Mouse (Mus musculus): ENCODE measurements around the gene P2ry6. TPM values are rescaled to one million over a fixed set of nuclear protein-coding genes. Genes with fewer than 3 reads are reported as not detected.

P2ry6 gene
- polyA plus RNA-seq, 1 experiment from 2014 or later = 2.9 TPM

DNA sequence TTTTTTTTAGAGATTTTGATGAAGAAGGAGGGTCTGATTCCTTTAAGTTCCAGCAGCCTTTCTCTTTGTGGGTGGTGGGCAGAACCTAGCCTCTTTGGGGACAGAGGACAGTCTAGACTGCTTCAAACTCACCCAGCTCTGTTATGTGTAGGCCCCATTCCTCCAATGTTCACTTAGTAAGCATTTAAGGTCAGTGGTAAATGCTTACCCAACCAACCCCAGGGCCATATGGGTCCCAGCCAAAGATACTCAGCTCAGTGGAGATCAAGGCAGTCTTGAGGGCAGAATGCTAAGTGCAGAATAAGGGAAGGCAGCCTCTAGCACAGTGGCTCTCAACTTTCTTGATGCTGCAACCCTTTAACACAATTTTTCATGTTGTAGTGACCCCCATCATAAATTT, 40.9 kb downstream of the P2ry6 start:
- Histone ChIP-seq H3K9ac (replicated peaks; ENCODE audit: low read depth, low read length) (no peak overlapping the region), H3K9me3 (ENCODE audit: control insufficient read depth, low read length) (no peaks in the 10 kb centered on the region), H3K27ac (ENCODE audit: low read length) (no peak overlapping the region), H3K4me2 (ENCODE audit: low read length) (no peak overlapping the region), H3K27me3 (replicated peaks; ENCODE audit: control insufficient read depth, insufficient read depth, low read length) (peaks cover 4% of the 10 kb centered on the region; the same call in 1 of the 2 replicates), H3K36me3 (ENCODE audit: control insufficient read depth, insufficient read depth) (no peaks in the 10 kb centered on the region), H3K4me1 (replicated peaks; ENCODE audit: control insufficient read depth, insufficient read depth, low read length) (peaks cover 29% of the 10 kb centered on the region), H3K4me3 (replicated peaks; ENCODE audit: low read length) (no peak overlapping the region)
- no peak for ATAC-seq

DNA sequence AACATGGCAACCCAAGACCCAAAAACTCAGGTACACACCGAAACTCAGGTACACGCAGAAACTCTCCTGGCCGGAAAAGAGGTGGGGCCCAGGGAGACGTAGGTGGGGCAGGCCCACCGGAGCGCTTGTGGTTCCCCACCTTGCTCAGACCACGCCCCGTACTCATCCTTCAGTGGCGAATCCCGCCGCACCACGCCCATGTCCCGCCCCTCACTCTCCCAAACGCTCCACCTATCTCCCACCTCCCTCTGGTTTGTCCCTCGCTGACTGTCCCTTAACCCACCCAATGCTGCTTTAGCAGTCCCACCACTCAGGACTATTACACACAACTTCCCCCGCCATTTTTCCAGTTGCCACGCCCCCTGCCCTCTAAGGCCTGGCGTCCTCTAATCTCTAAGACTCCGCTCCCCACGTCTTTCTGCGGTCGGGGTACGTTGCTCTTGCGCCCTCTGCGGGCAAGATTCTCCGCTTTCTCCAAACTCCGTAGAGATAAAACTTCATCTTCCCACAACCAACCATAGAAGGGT, 41.9 kb downstream of the P2ry6 start:
- WGBS = 0% methylated on average over 21 of the region's 27 CpGs
- peaks cover 4% of the 10 kb centered on the region; the same call in 1 of the 2 replicates for H3K27me3 ChIP-seq (replicated peaks; ENCODE audit: control insufficient read depth, insufficient read depth, low read length)
- H3K4me3 ChIP-seq (replicated peaks; ENCODE audit: low read length) = peak overlapping the region; percentile 59
- ATAC-seq = peak; percentile 87
- H3K9me3 ChIP-seq (ENCODE audit: control insufficient read depth, low read length) = no peaks in the 10 kb centered on the region
- peak overlapping the region; percentile 70 for H3K27ac ChIP-seq (ENCODE audit: low read length)
- H3K36me3 ChIP-seq (ENCODE audit: control insufficient read depth, insufficient read depth) = no peaks in the 10 kb centered on the region
- H3K4me2 ChIP-seq (ENCODE audit: low read length) = peak overlapping the region; percentile 86
- peaks cover 38% of the 10 kb centered on the region for H3K4me1 ChIP-seq (replicated peaks; ENCODE audit: control insufficient read depth, insufficient read depth, low read length)
- peak overlapping the region; percentile 70 for H3K9ac ChIP-seq (replicated peaks; ENCODE audit: low read depth, low read length)

GRCm38 (mm10) chr7:100931926-100932480, 42.4 kb downstream of the P2ry6 start, which contains the start of gene Arhgef17:
TSS of gene Arhgef17 (minus strand) at chr7:100932107.
- Histone ChIP-seq H3K4me3 (replicated peaks; ENCODE audit: low read length) (peak within 1 kb of the TSS; percentile 59), H3K4me2 (ENCODE audit: low read length) (peak within 1 kb of the TSS; percentile 86), H3K9me3 (ENCODE audit: control insufficient read depth, low read length) (no peaks in the 10 kb centered on the region), H3K27me3 (replicated peaks; ENCODE audit: control insufficient read depth, insufficient read depth, low read length) (peaks cover 4% of the 10 kb centered on the region; the same call in 1 of the 2 replicates), H3K36me3 (ENCODE audit: control insufficient read depth, insufficient read depth) (no peaks in the 10 kb centered on the region), H3K27ac (ENCODE audit: low read length) (peak within 1 kb of the TSS; percentile 76), H3K9ac (replicated peaks; ENCODE audit: low read depth, low read length) (peak within 1 kb of the TSS; percentile 70), H3K4me1 (replicated peaks; ENCODE audit: control insufficient read depth, insufficient read depth, low read length) (peaks cover 44% of the 10 kb centered on the region)
- 0% methylated on average over 35 of the region's 35 CpGs for WGBS
- peak; percentile 85 for ATAC-seq

- WGBS = under 1% methylated on average over 72 of the region's 73 CpGs
- H3K4me3 ChIP-seq (replicated peaks; ENCODE audit: low read length) = peak overlapping the region; percentile 59
- peak overlapping the region; percentile 76 for H3K27ac ChIP-seq (ENCODE audit: low read length)
- H3K36me3 ChIP-seq (ENCODE audit: control insufficient read depth, insufficient read depth) = no peaks in the 10 kb centered on the region
- H3K9ac ChIP-seq (replicated peaks; ENCODE audit: low read depth, low read length) = peak overlapping the region; percentile 70
- H3K4me1 ChIP-seq (replicated peaks; ENCODE audit: control insufficient read depth, insufficient read depth, low read length) = peaks cover 49% of the 10 kb centered on the region
- no peaks in the 10 kb centered on the region for H3K9me3 ChIP-seq (ENCODE audit: control insufficient read depth, low read length)
- H3K27me3 ChIP-seq (replicated peaks; ENCODE audit: control insufficient read depth, insufficient read depth, low read length) = peaks cover 4% of the 10 kb centered on the region; the same call in 1 of the 2 replicates
- ATAC-seq = peak; percentile 7; the same call in 1 of the 2 replicates
- H3K4me2 ChIP-seq (ENCODE audit: low read length) = peak overlapping the region; percentile 86
These were observed 43.0 kb downstream of the P2ry6 start for GRCm38 (mm10) chr7:100931316-100931925.

DNA sequence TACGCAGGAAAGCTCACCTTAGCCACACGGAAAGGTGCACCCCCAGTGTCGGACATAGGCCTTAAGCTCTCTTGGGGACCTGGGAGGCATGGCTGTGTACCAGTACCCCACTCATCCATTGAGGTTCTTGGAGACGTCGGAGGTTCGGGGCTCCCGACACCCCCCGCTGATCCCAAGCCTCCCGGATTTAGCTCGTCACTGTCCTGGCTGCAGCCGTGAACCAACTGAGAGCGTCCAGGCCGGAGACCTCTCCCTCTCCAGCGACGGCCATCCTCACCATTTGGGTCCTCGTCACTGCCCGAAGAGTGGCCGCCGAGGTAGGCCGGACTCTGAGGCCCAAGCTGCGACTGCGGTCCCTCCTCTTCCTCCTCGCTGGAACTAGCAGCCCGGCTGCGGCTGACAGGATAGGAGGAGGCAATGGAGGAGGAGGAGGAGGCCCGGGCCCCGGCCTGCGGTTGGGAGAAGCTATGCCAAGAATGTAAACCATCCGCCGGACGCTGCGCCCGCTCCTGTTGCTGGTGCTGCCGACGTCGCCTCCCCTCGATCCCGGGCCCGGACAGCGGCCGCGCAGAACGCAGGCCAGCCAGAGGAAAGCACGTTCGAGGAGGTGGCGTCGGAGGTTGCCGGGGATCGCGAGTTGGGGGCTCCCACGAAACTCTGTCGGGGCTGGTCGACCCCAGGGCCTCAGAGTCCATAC, 43.7 kb downstream of the P2ry6 start:
- peaks cover 4% of the 10 kb centered on the region; the same call in 1 of the 2 replicates for H3K27me3 ChIP-seq (replicated peaks; ENCODE audit: control insufficient read depth, insufficient read depth, low read length)
- H3K36me3 ChIP-seq (ENCODE audit: control insufficient read depth, insufficient read depth) = no peaks in the 10 kb centered on the region
- peaks cover 55% of the 10 kb centered on the region for H3K4me1 ChIP-seq (replicated peaks; ENCODE audit: control insufficient read depth, insufficient read depth, low read length)
- WGBS = 7% methylated on average over 51 of the region's 53 CpGs
- H3K9ac ChIP-seq (replicated peaks; ENCODE audit: low read depth, low read length) = peak overlapping the region; percentile 70
- ATAC-seq = no peak
- H3K4me2 ChIP-seq (ENCODE audit: low read length) = peak overlapping the region; percentile 86
- H3K4me3 ChIP-seq (replicated peaks; ENCODE audit: low read length) = peak overlapping the region; percentile 59
- H3K9me3 ChIP-seq (ENCODE audit: control insufficient read depth, low read length) = no peaks in the 10 kb centered on the region
- no peak overlapping the region for H3K27ac ChIP-seq (ENCODE audit: low read length)

GRCm38 (mm10) chr7:100929639-100930303, 44.7 kb downstream of the P2ry6 start:
- Histone ChIP-seq H3K4me3 (replicated peaks; ENCODE audit: low read length) (no peak overlapping the region), H3K9ac (replicated peaks; ENCODE audit: low read depth, low read length) (no peak overlapping the region), H3K27me3 (replicated peaks; ENCODE audit: control insufficient read depth, insufficient read depth, low read length) (peaks cover 4% of the 10 kb centered on the region; the same call in 1 of the 2 replicates), H3K36me3 (ENCODE audit: control insufficient read depth, insufficient read depth) (no peaks in the 10 kb centered on the region), H3K4me1 (replicated peaks; ENCODE audit: control insufficient read depth, insufficient read depth, low read length) (peaks cover 65% of the 10 kb centered on the region), H3K4me2 (ENCODE audit: low read length) (peak overlapping the region; percentile 86; the same call in 1 of the 2 replicates), H3K27ac (ENCODE audit: low read length) (no peak overlapping the region), H3K9me3 (ENCODE audit: control insufficient read depth, low read length) (no peaks in the 10 kb centered on the region)
- no peak for ATAC-seq
- WGBS = 86% methylated on average over 19 of the region's 19 CpGs

DNA sequence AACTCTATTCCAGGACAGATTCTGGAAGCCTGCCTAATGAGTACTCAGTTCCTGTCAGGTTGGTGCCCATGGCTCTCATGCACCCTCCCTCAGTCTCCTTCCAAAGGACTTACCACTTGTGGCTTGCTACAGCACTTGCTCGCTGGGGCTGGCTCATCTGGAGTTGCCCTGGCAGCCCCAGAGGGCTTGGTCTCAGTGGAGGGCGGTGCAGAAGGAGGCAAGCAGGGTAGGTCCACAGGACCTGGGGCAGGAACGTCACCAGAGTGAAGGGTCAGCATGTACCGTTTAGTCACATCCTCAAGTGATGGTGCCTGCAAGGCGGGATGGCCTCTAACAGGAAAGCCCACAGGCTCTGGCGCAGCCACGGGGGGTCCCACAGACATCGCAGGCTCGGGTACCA, 46.0 kb downstream of the P2ry6 start:
- H3K4me2 ChIP-seq (ENCODE audit: low read length) = peak overlapping the region; percentile 47
- H3K36me3 ChIP-seq (ENCODE audit: control insufficient read depth, insufficient read depth) = no peaks in the 10 kb centered on the region
- H3K27me3 ChIP-seq (replicated peaks; ENCODE audit: control insufficient read depth, insufficient read depth, low read length) = peaks cover 4% of the 10 kb centered on the region; the same call in 1 of the 2 replicates
- no peaks in the 10 kb centered on the region for H3K9me3 ChIP-seq (ENCODE audit: control insufficient read depth, low read length)
- ATAC-seq = no peak
- peaks cover 76% of the 10 kb centered on the region for H3K4me1 ChIP-seq (replicated peaks; ENCODE audit: control insufficient read depth, insufficient read depth, low read length)
- WGBS = 61% methylated on average over 9 of the region's 9 CpGs
- H3K27ac ChIP-seq (ENCODE audit: low read length) = no peak overlapping the region
- H3K4me3 ChIP-seq (replicated peaks; ENCODE audit: low read length) = peak overlapping the region; percentile 11
- no peak overlapping the region for H3K9ac ChIP-seq (replicated peaks; ENCODE audit: low read depth, low read length)

DNA sequence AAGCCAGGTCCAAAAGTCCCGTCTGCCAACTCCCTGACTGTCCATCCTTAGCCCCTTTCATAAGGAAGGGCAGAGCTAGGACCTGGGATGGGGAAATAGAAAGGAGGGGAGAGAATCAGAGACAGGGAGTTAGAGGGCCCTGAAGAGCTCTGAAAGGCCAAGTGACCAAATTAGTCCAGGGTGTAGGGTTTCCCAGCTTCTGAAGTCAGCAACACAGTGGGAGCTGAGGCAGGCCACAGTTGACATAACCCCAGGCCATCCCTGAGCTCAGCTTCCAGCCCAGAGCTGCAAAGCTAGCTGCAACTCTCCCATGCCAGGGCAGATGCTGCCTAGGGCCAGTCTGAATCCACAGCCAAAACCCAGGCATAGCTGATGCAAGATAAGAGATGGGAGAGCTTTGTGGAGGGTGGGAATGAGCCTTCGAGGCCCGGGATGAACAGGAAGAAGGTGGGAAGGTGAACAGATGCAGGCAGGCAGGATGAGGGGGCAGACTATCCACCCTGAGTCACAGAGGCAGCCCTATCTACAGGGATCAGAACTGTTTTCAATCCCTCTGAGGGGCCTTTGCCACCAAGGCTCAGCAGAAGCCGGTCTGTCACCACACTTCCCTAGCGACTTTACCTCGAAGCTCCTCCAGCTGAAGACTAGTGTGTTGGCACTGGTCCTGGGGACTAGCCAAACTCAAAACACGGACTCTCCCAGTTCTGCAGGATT, 47.0 kb downstream of the P2ry6 start:
- Histone ChIP-seq H3K4me3 (replicated peaks; ENCODE audit: low read length) (peak overlapping the region; percentile 25), H3K4me2 (ENCODE audit: low read length) (peak overlapping the region; percentile 47), H3K36me3 (ENCODE audit: control insufficient read depth, insufficient read depth) (no peaks in the 10 kb centered on the region), H3K4me1 (replicated peaks; ENCODE audit: control insufficient read depth, insufficient read depth, low read length) (peaks cover 84% of the 10 kb centered on the region), H3K27me3 (replicated peaks; ENCODE audit: control insufficient read depth, insufficient read depth, low read length) (peaks cover 4% of the 10 kb centered on the region; the same call in 1 of the 2 replicates), H3K9ac (replicated peaks; ENCODE audit: low read depth, low read length) (peak overlapping the region; percentile 14; the same call in 1 of the 2 replicates), H3K27ac (ENCODE audit: low read length) (no peak overlapping the region), H3K9me3 (ENCODE audit: control insufficient read depth, low read length) (no peaks in the 10 kb centered on the region)
- WGBS = 24% methylated on average over 7 of the region's 7 CpGs
- ATAC-seq = no peak
